Mouse (Mus musculus): Measurements from ENCODE around the gene Brms1. TPM values are rescaled to one million over a fixed set of nuclear protein-coding genes. Genes with fewer than 3 reads are reported as not detected.

The Brms1 gene
- polyA plus RNA-seq, 1 experiment from 2014 or later: 58.1 TPM

GRCm38 (mm10) chr19:5048138-5049056 is 7.2 kb downstream of the Brms1 start:
- Histone ChIP-seq H3K4me1 (peaks cover 47% of the 10 kb centered on the region), H3K4me3 (no peak overlapping the region), H3K27ac (no peak overlapping the region), H3K27me3 (ENCODE audit: insufficient read depth, poor library complexity, severe bottlenecking) (peaks cover 35% of the 10 kb centered on the region), H3K36me3 (peaks cover 58% of the 10 kb centered on the region), H3K9me3 (no peaks in the 10 kb centered on the region)
- no peak for DNase-seq (ENCODE audit: low spot score)
- WGBS: 82% methylated on average over 14 of the region's 14 CpGs

GRCm38 (mm10) chr19:5049325-5049724 is 8.2 kb downstream of the Brms1 start:
- H3K4me1 ChIP-seq: peaks cover 47% of the 10 kb centered on the region
- no peak overlapping the region for H3K4me3 ChIP-seq
- 0 out of 2 replicates have a peak overlapping the region, but pooled peaks have one; percentile 22 for H3K27ac ChIP-seq
- no peak for DNase-seq (ENCODE audit: low spot score)
- H3K36me3 ChIP-seq: peaks cover 55% of the 10 kb centered on the region
- 79% methylated on average over 6 of the region's 6 CpGs for WGBS
- H3K27me3 ChIP-seq (ENCODE audit: insufficient read depth, poor library complexity, severe bottlenecking): peaks cover 45% of the 10 kb centered on the region
- no peaks in the 10 kb centered on the region for H3K9me3 ChIP-seq

GRCm38 (mm10) chr19:5050047-5050905 is 9.1 kb downstream of the Brms1 start, which contains the start of gene Rin1:
TSS of gene Rin1 (plus strand) at chr19:5050481.
- Histone ChIP-seq H3K9me3 (no peaks in the 10 kb centered on the region), H3K4me1 (peaks cover 47% of the 10 kb centered on the region), H3K36me3 (peaks cover 52% of the 10 kb centered on the region), H3K4me3 (peak within 1 kb of the TSS; percentile 49), H3K27ac (peak within 1 kb of the TSS; percentile 76), H3K27me3 (ENCODE audit: insufficient read depth, poor library complexity, severe bottlenecking) (peaks cover 53% of the 10 kb centered on the region)
- DNase-seq (ENCODE audit: low spot score): peak; percentile 87
- 16% methylated on average over 14 of the region's 14 CpGs for WGBS

- peaks cover 44% of the 10 kb centered on the region for H3K36me3 ChIP-seq
- 4% methylated on average over 17 of the region's 17 CpGs for WGBS
- peaks cover 57% of the 10 kb centered on the region for H3K27me3 ChIP-seq (ENCODE audit: insufficient read depth, poor library complexity, severe bottlenecking)
Observed at GRCm38 (mm10) chr19:5051031-5051430, 9.9 kb downstream of the Brms1 start.

GRCm38 (mm10) chr19:5051515-5051914 is 10.4 kb downstream of the Brms1 start:
- peaks cover 39% of the 10 kb centered on the region for H3K36me3 ChIP-seq
- H3K4me3 ChIP-seq: peak overlapping the region; percentile 49
- H3K9me3 ChIP-seq: no peaks in the 10 kb centered on the region
- H3K4me1 ChIP-seq: peaks cover 52% of the 10 kb centered on the region
- peaks cover 57% of the 10 kb centered on the region for H3K27me3 ChIP-seq (ENCODE audit: insufficient read depth, poor library complexity, severe bottlenecking)
- H3K27ac ChIP-seq: peak overlapping the region; percentile 76
- WGBS: 36% methylated on average over 3 of the region's 3 CpGs
- DNase-seq (ENCODE audit: low spot score): no peak

More at GRCm38 (mm10) chr19:5051031-5051430, 9.9 kb downstream of the Brms1 start:
- Histone ChIP-seq H3K4me1 (peaks cover 47% of the 10 kb centered on the region), H3K9me3 (no peaks in the 10 kb centered on the region), H3K4me3 (peak overlapping the region; percentile 49), H3K27ac (peak overlapping the region; percentile 76)
- DNase-seq (ENCODE audit: low spot score): no peak

- no peak for DNase-seq (ENCODE audit: low spot score)
- Histone ChIP-seq H3K27ac (peak overlapping the region; percentile 76; the same call in 1 of the 2 replicates), H3K36me3 (peaks cover 31% of the 10 kb centered on the region), H3K4me1 (peaks cover 59% of the 10 kb centered on the region), H3K4me3 (peak overlapping the region; percentile 49), H3K27me3 (ENCODE audit: insufficient read depth, poor library complexity, severe bottlenecking) (peaks cover 62% of the 10 kb centered on the region), H3K9me3 (no peaks in the 10 kb centered on the region)
- 18% methylated on average over 25 of the region's 25 CpGs for WGBS
Observed at GRCm38 (mm10) chr19:5052166-5052822, 11.1 kb downstream of the Brms1 start.

GRCm38 (mm10) chr19:5052853-5053252 is 11.7 kb downstream of the Brms1 start:
- Histone ChIP-seq H3K27ac (no peak overlapping the region), H3K4me3 (no peak overlapping the region), H3K27me3 (ENCODE audit: insufficient read depth, poor library complexity, severe bottlenecking) (peaks cover 66% of the 10 kb centered on the region), H3K36me3 (peaks cover 26% of the 10 kb centered on the region), H3K4me1 (peaks cover 62% of the 10 kb centered on the region), H3K9me3 (no peaks in the 10 kb centered on the region)
- no peak for DNase-seq (ENCODE audit: low spot score)
- WGBS: 55% methylated on average over 17 of the region's 17 CpGs

GRCm38 (mm10) chr19:5053909-5054308 is 12.8 kb downstream of the Brms1 start:
- H3K9me3 ChIP-seq: no peaks in the 10 kb centered on the region
- H3K4me1 ChIP-seq: peaks cover 69% of the 10 kb centered on the region
- 23% methylated on average over 9 of the region's 9 CpGs for WGBS
- H3K27ac ChIP-seq: no peak overlapping the region
- no peak overlapping the region for H3K4me3 ChIP-seq
- H3K36me3 ChIP-seq: peaks cover 15% of the 10 kb centered on the region
- DNase-seq (ENCODE audit: low spot score): no peak
- H3K27me3 ChIP-seq (ENCODE audit: insufficient read depth, poor library complexity, severe bottlenecking): peaks cover 66% of the 10 kb centered on the region

GRCm38 (mm10) chr19:5056251-5056650 is 15.1 kb downstream of the Brms1 start:
- WGBS: 11% methylated on average over 6 of the region's 6 CpGs
- DNase-seq (ENCODE audit: low spot score): no peak
- peak overlapping the region; percentile 38; the same call in 1 of the 2 replicates for H3K27ac ChIP-seq
- peaks cover 69% of the 10 kb centered on the region for H3K4me1 ChIP-seq
- peaks cover 8% of the 10 kb centered on the region; the same call in 1 of the 2 replicates for H3K36me3 ChIP-seq
- H3K27me3 ChIP-seq (ENCODE audit: insufficient read depth, poor library complexity, severe bottlenecking): peaks cover 52% of the 10 kb centered on the region
- no peak overlapping the region for H3K4me3 ChIP-seq
- no peaks in the 10 kb centered on the region for H3K9me3 ChIP-seq

- H3K4me3 ChIP-seq: 0 out of 2 replicates have a peak overlapping the region, but pooled peaks have one; percentile 15
- peaks cover 34% of the 10 kb centered on the region for H3K27me3 ChIP-seq (ENCODE audit: insufficient read depth, poor library complexity, severe bottlenecking)
- no peak for DNase-seq (ENCODE audit: low spot score)
- H3K4me1 ChIP-seq: peaks cover 62% of the 10 kb centered on the region
- no peaks in the 10 kb centered on the region for H3K9me3 ChIP-seq
- WGBS: 20% methylated on average over 16 of the region's 16 CpGs
- H3K27ac ChIP-seq: peak overlapping the region; percentile 85
- peaks cover 5% of the 10 kb centered on the region; the same call in 1 of the 2 replicates for H3K36me3 ChIP-seq
Observed at GRCm38 (mm10) chr19:5057876-5058775, 17.0 kb downstream of the Brms1 start.

All from heart, embryonic 10.5 days (tissue).